ENCODE assay signal across 10 mouse cellular contexts in the genomic region with DNA sequence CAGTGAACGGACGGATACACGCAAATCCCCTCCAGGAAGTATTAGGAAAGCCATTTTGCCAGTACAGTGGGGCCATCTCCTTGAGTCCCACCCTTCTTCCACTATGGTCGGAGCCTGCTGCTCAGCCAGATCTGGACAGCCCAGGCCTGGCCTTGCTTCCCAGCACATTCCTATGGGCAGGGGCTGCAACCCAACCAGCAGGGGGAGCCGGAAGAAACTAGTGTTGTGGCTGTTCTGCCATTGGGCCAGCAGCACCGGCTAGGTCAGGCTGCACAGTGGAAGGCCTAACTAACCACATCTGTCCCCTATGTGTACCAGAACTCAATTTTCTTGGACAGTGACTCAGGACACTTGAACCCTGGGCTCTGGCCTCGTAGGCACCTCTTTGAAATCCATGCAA. TPM values are rescaled to one million over a fixed set of nuclear protein-coding genes. Genes with fewer than 3 reads are reported as not detected.
A peak's percentile ranks its signal among the peaks of the same experiment; 100 is the strongest.
DNase-seq lines count a peak whose midpoint lies in the region; ATAC-seq and TF ChIP-seq lines count a peak whose summit lies in the region.
"Had no signal": no experiment of that assay in that cellular context is flagged by ENCODE, and none has a peak within 500 bp of the region (broad histone marks: within the 10 kb centered on the region; RNA-seq: fewer than 3 reads in every experiment).

No protein-coding gene starts in this region.

- no peak overlapping the region for H3K9ac ChIP-seq in ES-E14 (ENCODE audit: insufficient read depth, low read depth, low read length, poor library complexity, severe bottlenecking)
- H3K9ac ChIP-seq: embryonic facial prominence, embryonic 13.5 days; stomach, embryonic 15.5 days had no signal

- no peak overlapping the region for H3K4me3 ChIP-seq in ES-E14 (ENCODE audit: insufficient read depth in 1 of 2, low read depth in 1 of 2, low read length in 2 of 2, poor library complexity in 1 of 2, severe bottlenecking in 1 of 2)
- H3K4me3 ChIP-seq: embryonic facial prominence, embryonic 13.5 days; stomach, embryonic 15.5 days had no signal

- in situ Hi-C loops in ES-E14 (cut with MboI; ENCODE audit: low sequenced_read_pairs in 2 of 2, unreplicated experiment in 2 of 2): no loop called here

- no peaks in the 10 kb centered on the region for H3K4me1 ChIP-seq in ES-E14 (ENCODE audit: control insufficient read depth in 2 of 2, insufficient read depth in 2 of 2, low read length in 2 of 2, poor library complexity in 1 of 2)

- no peaks in the 10 kb centered on the region for H3K36me3 ChIP-seq in ES-E14 (ENCODE audit: control insufficient read depth, insufficient read depth, low read length, poor library complexity, severe bottlenecking)
- H3K36me3 ChIP-seq: embryonic facial prominence, embryonic 13.5 days; stomach, embryonic 15.5 days had no signal

- ATAC-seq in common myeloid progenitor, adult 5-6 weeks (replicated peaks; ENCODE audit: low read depth, poor library complexity, severe bottlenecking): peak; percentile 68; the same call in 1 of the 2 replicates
- ATAC-seq in inflammation-experienced regulatory T-cells, adult 6 months: no peak

- no peaks in the 10 kb centered on the region for H3K9me3 ChIP-seq in ES-E14 (ENCODE audit: control insufficient read depth, insufficient read depth, low read depth, low read length)
- H3K9me3 ChIP-seq: embryonic facial prominence, embryonic 13.5 days; stomach, embryonic 15.5 days had no signal

- no peak overlapping the region for H3K27ac ChIP-seq in ES-E14 (ENCODE audit: insufficient read depth, low read depth, low read length, poor library complexity, severe bottlenecking)
- H3K27ac ChIP-seq: embryonic facial prominence, embryonic 13.5 days; stomach, embryonic 15.5 days had no signal

- peak; percentile 44 for DNase-seq in layer of hippocampus, adult 11-12 months (ENCODE audit: low spot score)
- no peak for DNase-seq in layer of hippocampus, adult 9-11 months
- peak; percentile 35 for DNase-seq in ES-E14 (ENCODE audit: low read depth, low spot score)
- DNase-seq in kidney, postnatal 14 days: peak; percentile 60
- DNase-seq in testis, postnatal 10 days (ENCODE audit: low spot score): peak; percentile 70
- DNase-seq in layer of hippocampus, adult 18-20 months (ENCODE audit: low spot score in 2 of 2): no peak

TF ChIP-seq in ES-E14, 5 proteins besides CTCF, POLR2A, EP300 and RAD21:
- TF ChIP-seq CHD2 (IDR thresholded peaks at IDR 0.05; ENCODE audit: low read depth, low read length) (no peak), ZC3H11A (IDR thresholded peaks at IDR 0.05; ENCODE audit: borderline replicate concordance, low read depth, low read length) (no peak), MAFK (IDR thresholded peaks at IDR 0.05; ENCODE audit: insufficient read depth, low read depth, low read length) (no peak), ZNF384 (IDR thresholded peaks at IDR 0.05; ENCODE audit: low read depth, low read length) (no peak), HCFC1 (IDR thresholded peaks at IDR 0.05; ENCODE audit: borderline replicate concordance, insufficient read depth, low read length) (no peak)

RNA-seq across cellular contexts. Expression of a gene that starts 30.6 kb away (rescaled TPM):
- total RNA-seq in ES-E14 (2012; rRNA removed): 2.7 and 5.1 TPM in 2 replicates
- 2.2 and 3.2 TPM in 2 replicates for total RNA-seq in common myeloid progenitor, adult 5-6 weeks (2017)
- total RNA-seq in layer of hippocampus, adult 18-20 months (2021): 1 to 10 TPM in 1 of 2 experiments, under 1 TPM in 1; 0.94 to 1.5 TPM
- polyA plus RNA-seq in inflammation-experienced regulatory T-cells, adult 6 months (2017; shearing (Covaris generic)): 10 to 100 TPM; 17.1 to 19.5 (median 19.3) TPM

RNA-seq across cellular contexts. Expression of a gene that starts 53.8 kb away (rescaled TPM):
- 8.5 and 17.7 TPM in 2 replicates for total RNA-seq in ES-E14 (2012; rRNA removed)
- 1.1 and 21.5 TPM in 2 replicates for total RNA-seq in common myeloid progenitor, adult 5-6 weeks (2017)
- 10 to 100 TPM; 28.7 to 37.6 TPM for total RNA-seq in layer of hippocampus, adult 18-20 months (2021)
- polyA plus RNA-seq in inflammation-experienced regulatory T-cells, adult 6 months (2017; shearing (Covaris generic)): under 1 TPM in 2 of 3 experiments, not detected in 1; 0.18 to 0.44 TPM

Comparison
In these comparisons a context has a peak if more than half of its experiments do, and no peak if none do; other contexts are left out.
1. DNase-seq: peak in layer of hippocampus, adult 11-12 months (single experiment), ES-E14 (single experiment), kidney, postnatal 14 days (single experiment) and testis, postnatal 10 days (single experiment); none in layer of hippocampus, adult 9-11 months (single experiment) and layer of hippocampus, adult 18-20 months (0 of 2).